Mouse (Mus musculus) gastrocnemius, postnatal 4 days (tissue): Measurements from ENCODE around the gene Gm17067. TPM values are rescaled to one million over a fixed set of nuclear protein-coding genes. Genes with fewer than 3 reads are reported as not detected.
A peak's percentile ranks its signal among the peaks of the same experiment; 100 is the strongest.
"Not testable (repeated sequence)": the region's sequence is repeated elsewhere in the genome, so short reads cannot be mapped to it uniquely, and the experiment has no call there.

Experiments used
- DNase-seq, 2 experiments: peaks; one replicate each; pipeline ENCODE4 v3.0.0; 2021 to 2022; ENCODE audit warnings: low spot score in 2 of 2, mixed read lengths in 2 of 2
- long read RNA-seq, 2 experiments: library from polyadenylated mRNA; stranded (forward); transcript quantifications; one replicate each; pipeline ENCODE4 v2.0.0; 2021
- total RNA-seq, 2 experiments: library from RNA; stranded (reverse); gene quantifications; 2 replicates each; pipeline ENCODE4 v1.2.3; 2021

Gene Gm17067
- total RNA-seq, result not detected
- long read RNA-seq, experiment 1, result 0 reads
- long read RNA-seq, experiment 2, result 0 reads

DNA sequence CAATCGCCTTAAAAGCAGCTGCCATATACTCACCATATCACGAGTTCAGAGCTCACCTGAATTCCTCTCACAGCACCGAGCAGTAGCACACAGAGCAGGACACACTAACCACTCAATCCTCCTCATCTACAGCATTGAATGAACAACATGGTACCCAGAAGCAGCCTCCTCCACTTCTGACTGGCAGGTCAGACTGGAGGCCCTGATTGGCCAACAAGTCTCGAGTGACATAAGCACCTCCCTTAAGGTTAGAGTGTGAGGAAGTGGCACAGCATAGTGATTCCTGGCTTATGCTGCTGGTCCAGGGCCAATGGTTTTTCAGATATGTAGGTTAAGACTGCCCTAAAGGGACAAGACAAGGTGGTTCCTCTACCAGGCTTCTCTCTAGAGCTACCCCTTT is at the start of gene Gm17067:
Gene Gm17067 (minus strand): TSS at position 101 of the 400 bp plus-strand sequence.
- not testable (repeated sequence) for DNase-seq

DNA sequence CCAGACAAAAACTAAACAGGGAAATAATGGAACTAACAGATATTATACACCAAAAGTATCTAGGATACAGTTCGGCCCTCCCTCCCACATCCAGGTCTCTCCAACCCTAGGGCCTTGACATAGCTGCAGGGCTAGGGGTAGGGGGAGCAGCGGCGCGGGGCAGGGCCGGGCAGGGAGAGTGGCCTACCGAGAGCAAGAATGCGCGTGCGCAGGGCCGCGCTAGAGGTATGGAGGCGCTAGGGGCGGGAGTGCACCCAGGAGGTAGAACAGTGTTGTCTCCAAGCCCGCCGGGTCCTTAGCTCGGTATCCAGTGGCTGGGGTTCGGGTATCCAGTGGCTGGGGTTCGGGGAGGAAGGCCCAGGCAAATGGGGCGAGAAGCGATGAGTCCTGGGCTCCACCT is 23.0 kb upstream of the Gm17067 start:
- DNase-seq, result no peak

DNA sequence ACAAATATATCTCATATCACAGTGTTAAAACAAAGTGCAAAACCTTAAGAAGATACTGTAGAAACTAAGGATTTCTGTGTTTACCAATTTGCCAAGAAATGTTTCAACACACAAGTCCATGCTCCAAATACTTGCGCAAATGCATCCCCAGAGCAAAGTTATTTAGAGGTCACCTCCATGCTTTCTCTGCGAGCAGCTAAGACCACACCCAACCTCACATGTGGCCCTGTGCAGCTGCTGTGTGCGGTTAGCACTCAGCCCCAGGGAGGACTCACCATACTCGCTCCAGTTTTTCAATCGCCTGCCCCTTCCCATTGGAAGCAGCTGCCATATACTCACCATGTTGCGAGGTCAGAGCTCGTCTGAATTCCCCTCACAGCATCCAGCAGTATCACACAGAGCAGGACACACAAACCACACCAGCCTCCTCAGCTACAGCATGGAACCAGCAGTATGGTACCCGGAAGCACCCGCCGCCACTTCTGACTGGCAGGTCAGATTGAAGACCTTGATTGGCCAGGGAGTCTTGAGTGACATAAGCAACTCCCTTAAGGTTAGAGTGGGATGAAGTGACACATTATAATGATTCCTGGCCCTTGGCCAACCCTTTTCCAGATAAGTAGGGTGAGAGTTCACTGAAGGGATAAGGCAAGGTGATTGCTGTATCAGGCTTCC is 11.9 kb upstream of the Gm17067 start:
- no peak for DNase-seq

DNA sequence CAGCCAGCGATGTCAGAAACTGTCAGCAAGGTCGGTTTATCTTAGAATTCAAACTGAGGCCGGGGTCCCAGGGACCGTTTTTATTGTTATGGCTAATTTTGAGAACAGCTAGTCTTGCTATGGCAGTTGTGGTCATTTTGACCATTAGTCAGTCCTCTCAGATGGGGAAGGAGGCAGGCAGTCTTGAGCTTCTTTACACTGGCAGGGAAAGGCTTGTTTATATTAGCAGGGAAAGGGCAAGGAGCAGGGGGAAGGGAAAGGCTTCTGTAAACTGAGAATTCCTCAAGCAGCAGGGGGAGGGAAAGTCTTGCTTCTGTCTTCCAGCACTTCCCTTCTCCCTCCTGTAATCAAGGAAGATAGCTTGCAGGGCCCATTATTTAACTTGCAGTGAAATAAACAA is 33.6 kb downstream of the Gm17067 start:
- DNase-seq, result not testable (repeated sequence)

DNA sequence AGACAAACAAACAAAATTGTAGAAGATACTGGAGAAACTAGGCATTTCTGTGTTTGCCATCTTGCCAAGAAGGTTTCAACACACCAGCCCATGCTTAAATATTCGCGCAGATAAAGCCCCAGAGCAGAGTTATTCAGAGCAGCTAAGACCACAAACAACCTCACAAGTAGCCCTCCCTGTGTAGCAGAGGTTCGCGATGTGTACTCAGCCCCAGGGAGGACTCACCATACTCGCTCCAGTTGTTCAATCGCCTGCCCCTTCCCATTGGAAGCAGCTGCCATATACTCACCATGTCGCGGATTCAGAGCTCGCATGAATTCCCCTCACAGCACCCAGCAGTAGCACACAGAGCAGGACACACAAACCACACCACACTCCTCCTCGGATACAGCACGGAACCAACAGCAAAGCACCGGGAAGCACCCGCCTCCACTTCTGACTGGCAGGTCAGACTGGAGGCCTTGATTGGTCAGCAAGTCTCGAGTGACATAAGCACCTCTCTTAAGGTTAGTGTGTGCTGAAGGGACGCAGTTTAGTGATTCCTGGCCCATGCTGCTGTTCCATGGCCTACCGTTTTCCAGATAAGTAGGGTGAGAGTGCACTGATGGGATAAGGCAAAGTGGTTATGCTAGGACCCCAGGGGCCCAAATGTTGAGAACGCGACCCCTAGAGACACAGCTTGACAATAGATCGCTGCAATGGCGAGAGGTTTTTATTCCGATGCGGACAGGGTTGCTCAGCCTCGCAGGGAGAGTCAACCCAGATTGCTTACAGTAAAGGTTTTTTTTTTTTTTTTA is 34.3 kb downstream of the Gm17067 start, which contains the start of gene Zfp975:
Gene Zfp975 (minus strand): TSS at position 381 of the 797 bp plus-strand sequence.
- peak; percentile 44 to 71 for DNase-seq

DNA sequence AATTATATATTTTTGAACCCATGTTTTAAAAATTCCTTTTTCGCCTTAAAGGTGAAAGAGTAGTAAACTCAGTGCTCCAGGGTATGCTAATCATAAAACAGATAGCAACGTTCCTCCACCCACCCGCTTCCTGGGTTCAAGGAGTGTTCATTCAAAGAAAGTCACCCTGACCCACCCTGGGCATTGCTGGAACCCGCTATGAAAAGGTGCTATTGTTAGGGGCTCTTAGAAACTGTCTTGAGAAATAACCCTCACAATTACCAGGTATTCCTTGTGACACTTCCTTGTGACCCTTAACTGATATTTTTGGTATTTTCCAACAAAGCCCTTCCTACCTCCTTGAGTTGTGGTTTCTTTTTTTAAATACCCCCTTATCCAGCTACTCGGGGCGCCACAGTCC is 46.7 kb downstream of the Gm17067 start:
- DNase-seq, result not testable (repeated sequence)

DNA sequence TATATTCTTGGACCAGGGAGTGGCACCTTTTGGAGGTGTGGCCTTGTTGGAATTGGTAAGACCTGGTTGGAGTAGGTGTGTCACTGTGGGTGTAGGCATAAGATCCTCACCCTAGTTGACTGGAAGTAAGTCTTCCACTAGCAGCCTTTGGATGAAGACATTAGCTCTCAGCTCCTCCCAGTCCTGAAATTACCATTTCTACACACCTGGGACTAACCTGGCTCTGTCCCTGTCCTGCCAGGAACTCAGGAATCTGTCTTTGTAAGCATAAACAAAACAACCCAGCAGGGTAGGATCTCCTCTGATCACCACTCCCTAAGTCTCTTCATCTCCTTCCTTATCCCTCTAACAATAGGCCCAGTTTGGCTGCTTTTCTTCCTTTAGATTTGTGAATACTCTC is 47.2 kb downstream of the Gm17067 start:
- not testable (repeated sequence) for DNase-seq

DNA sequence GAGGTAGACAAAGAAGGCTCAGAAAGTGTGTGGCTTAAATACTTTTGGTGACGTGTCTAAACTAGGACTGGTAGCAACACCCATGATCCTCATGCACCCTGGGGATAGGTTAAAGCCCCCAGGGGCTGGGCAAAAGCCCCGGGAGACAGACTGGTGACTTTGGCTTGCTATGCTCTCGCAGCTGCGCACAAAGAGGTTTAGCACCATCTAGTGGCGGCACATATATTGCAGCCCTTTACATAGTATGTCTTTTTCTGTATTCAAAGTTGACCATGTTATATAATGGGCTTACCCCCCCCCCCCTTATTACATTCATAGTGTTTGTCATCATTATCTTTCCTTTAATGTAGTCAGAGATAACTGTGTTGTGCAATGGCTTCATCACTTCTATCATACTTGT is 66.7 kb downstream of the Gm17067 start:
- DNase-seq, result not testable (repeated sequence)

Other genes starting within 250 kb of the Gm17067 start
- 1 to 10 TPM; 7.8 to 9.2 TPM for gene Zfp141, start 221.3 kb downstream of the Gm17067 start, total RNA-seq
- gene Gm21028, start 148.4 kb downstream of the Gm17067 start, total RNA-seq, result not detected
- gene Zfp977, start 134.5 kb downstream of the Gm17067 start, total RNA-seq, result under 1 TPM; 0.18 to 0.52 TPM
- 1 to 10 TPM; 1.2 to 1.4 TPM for gene Zfp976, start 84.4 kb downstream of the Gm17067 start, total RNA-seq
- 1 to 10 TPM; 5.0 to 5.3 TPM for gene Zfp975, start 34.3 kb downstream of the Gm17067 start, total RNA-seq
- gene Vmn2r62, start 66.5 kb upstream of the Gm17067 start, total RNA-seq, result not detected
- gene Gm2381, start 140.2 kb upstream of the Gm17067 start, total RNA-seq, result not detected
- not detected for gene Vmn2r63, start 206.8 kb upstream of the Gm17067 start, total RNA-seq